Mouse (Mus musculus) thymus, postnatal 10 days (tissue): ENCODE measurements around the gene Prlr.

Experiments used
- DNase-seq, 2 experiments: peaks; one replicate each; pipeline ENCODE4 v3.0.0; 2021; ENCODE audit warnings: low spot score in 2 of 2

Gene Prlr

DNA sequence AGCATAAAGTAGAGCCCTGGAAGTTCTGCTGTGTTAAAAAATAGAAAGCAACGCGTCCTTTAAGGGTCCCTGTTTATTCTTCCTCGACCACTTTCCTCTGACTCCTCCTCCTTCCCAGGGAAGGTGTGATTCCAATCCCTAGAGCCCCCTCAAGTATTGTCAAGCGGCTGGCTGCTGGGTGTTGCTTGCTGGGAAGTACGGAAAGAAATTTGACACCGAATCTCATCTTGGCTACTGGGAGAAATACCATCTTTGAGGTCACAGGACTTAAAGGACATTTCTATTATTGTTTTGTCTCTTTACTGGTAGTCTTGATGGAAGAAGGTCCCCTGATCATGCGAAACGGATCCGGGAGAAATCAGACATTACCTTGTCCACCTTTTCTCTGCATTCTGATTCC is at the start of gene Prlr:
Gene Prlr (plus strand): TSS at position 156 of the 400 bp plus-strand sequence.
- no peak for DNase-seq

DNA sequence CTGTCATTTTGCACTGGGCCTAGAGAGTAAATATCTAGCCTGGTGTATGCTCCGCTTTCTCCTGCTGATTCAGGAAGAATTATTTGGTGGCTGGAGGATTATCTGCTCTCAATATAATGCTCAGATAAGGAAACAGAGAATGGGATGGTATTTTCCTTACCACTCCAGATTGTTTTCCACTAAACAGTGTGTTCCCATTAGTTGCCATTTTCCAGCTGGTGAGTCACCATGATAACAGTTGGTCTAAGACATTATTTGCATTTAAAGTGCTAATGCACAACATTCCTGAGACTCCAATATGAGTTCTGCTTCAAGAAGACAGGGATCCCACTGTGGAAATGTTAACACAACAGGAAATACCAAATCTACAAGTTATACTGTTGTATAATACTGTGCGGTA is 43.3 kb upstream of the Prlr start:
- no peak for DNase-seq

DNA sequence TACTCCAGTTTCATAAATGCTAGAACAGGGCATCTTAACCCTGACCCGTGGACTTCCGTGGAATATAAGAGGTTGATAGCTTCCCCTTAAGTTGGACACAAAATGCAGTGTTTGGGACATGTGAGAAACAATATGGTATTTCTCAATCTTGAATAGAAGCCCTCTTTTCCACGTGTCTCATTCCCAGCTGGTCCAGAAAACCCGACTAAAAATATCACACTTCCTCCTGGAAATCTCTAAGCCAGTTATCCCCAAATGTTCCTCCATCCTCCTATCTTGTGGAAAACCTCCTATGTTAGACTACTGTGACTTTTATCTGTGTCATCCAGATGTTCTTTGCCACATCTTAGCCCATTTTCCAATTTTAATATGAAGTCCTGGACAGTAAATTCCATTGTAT is 42.1 kb upstream of the Prlr start:
- no peak for DNase-seq

DNA sequence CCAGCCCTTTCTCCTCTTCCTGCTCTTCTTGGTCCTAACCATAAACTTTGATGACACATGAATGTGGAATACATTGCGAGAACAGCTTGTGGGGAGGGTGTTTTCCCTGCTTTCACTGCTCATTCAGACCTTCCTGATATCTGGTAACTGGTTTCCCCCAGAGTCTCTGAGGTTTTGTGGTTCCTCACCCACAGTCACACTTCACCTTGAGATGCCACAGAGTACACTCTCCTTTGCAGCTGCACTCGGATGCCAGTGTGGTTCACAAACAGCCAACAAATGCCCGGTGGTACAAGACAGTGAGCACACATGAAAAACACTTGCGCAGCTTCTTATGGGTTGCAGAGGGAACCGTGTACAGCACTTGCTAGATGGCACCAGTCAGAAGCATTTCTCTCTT is 32.5 kb upstream of the Prlr start:
- peak in 1 of 2 experiments; percentile 3 for DNase-seq

DNA sequence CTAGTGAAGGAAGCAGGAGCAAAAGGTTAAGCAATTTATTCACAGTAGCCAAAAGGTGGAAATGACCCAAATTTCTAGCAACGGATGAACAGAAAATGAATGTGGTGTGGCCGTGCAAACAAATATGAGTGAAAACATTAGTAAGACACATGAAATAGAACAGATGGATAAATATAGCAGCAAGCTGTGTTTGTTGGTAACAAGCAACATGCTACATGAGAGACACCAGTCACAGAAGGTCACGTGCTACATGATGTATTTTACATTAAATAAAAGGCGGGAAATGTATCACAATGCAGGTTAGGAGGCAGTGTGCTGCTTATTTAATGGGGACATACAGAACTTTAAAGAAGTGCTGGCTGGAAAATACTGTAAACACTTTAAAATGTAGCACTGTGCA is 28.8 kb upstream of the Prlr start:
- DNase-seq: no peak

DNA sequence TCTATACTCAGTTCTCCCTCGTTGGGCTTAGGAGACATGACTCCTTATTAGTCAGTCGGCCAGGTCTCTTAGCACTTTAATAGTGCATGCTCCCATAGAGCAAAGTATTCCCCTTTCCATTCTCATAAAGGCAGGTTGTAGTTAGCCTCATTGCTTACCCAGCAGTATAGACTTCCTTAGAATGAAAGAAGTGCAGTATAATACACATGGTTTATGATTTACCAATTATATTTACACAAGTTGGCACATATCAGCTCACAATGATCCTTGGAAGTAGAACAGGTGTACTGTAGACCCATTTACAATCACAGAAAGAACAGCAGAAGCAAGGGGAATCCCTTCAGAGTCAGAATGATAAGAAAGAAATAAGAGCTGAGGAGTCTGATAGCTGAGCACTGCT is 16.4 kb upstream of the Prlr start:
- no peak for DNase-seq

DNA sequence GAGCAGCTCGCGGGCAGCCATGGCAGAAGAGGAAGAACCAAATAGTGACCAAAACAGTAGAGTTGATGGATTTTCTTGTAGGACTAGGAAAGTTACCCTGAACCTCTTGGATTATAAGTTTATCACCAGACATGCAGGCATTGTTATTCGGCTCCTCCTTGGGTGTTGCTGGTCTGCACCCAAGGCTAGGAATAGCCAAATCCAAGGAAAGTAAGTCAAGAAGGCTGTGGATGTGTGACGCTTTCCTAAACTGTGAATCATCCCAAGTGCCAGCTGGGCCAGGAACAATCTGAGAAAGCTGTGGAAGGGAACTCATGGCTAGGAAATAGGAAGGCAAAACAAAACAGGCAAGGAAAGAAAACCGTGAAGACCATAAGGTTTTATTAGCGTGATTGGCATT is 2.0 kb upstream of the Prlr start:
- no peak for DNase-seq

DNA sequence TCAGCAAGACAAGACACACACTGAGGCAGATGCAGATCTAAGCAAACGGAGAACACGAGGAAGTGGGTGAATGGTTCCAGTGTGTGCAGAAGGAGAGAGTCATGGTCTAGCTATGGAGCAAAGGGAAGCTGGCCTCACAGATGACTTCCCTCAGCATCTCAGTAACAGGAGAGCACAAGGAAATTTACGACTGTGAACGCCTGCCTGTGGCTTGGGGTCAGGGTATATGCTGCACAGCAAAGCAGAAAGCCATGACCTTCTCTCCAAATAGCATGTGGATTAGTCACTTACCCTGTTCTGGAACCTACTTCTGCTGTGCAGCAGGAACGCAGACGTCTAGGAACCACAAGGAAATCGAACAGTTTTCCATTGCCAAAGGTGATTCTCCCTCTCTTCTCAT is 1.4 kb upstream of the Prlr start:
- DNase-seq: no peak

DNA sequence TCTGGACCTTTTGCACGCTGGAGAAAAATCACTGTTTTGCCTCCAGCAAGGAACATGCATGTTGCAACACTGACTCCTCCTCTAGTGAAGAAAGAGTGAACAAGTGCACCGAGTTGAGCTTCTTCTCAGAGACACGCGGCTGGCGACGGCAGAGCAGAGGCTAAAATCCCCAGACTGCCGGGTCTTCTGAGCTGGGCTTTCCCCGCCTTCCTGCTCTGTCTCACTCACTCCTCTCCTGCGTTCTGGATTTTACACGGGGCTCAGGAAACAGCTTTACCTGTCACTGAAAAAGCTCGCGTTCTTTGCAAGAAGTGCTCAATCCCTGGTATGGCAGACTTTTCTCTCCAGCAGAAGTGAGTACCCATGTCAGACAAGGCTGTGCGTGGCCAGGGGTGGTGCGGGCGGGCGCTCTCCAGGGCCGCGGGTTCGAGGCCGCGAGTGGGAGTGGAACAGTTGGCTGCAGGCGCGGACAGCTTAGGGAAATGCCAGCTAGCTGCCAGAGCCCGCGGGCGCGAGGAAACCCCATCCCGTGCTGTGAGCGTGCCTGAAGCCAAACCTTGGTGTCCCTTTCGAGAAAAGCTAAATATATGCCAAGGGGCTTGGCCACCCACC is 587 bp downstream of the Prlr start:
- DNase-seq: no peak

DNA sequence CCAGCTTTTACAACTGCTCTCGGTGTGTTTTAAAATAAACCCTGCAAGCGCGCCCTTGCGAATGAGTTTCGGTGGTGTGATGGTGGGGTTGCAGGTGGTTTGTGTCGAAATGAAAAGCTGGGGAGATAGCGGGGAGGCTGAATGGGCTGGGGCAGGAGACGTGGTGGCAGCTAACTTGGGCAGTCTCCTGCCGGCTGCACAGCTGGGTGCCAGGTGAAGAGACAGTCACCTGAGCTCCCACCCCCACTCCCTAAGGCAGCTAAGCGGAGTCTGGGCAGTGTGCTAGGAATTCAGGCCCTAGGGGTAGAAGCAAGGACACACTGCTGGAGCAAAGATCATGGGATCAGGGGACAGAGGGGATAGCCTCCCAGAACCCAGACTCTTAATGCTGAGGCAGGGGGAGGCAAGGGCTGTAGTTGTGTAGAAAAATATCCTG is 1.1 kb downstream of the Prlr start:
- no peak for DNase-seq

DNA sequence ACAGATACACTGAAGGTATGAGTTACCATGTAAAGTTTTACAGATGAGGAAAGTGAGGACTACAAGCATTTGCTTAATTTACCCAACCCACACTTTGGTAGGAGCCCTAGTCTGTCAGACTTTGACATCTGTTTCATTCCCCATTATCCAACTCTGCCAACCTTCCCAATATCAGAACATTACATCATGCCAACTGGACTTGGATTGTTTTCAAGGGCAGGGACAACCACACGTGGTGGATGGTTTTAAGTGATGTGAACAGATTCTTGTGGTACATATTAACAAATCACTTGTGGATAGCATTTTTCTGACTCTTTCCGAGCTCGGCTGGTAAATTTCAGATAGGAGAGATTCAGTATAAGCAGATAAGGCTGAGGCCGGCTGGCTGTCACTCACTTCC is 3.7 kb downstream of the Prlr start:
- no peak for DNase-seq

DNA sequence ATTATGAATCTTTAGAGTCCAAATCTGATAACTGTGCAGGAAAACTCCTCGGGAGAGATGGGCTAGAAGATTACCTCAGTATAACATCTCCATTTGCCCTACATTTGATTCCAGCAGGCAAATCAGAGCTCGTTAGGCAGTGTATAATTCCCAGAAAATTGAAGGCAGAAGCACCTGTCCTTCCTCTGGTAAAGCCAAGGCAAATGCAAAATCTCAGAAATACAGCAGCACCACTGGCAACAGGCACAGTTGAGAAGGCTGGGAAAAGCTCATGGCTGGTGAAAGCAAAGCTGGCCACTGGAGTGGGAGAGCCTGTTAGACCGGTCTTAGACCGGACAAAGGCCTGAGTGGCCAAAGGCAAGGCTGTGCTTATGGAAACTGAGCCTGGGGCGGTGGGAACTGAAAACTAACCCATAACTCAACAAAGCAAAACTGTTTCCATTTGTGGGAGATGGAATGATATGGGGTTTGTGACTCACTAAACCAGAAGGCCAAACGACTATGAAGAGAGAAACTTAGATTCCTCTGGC is 15.1 kb downstream of the Prlr start:
- DNase-seq: no peak

DNA sequence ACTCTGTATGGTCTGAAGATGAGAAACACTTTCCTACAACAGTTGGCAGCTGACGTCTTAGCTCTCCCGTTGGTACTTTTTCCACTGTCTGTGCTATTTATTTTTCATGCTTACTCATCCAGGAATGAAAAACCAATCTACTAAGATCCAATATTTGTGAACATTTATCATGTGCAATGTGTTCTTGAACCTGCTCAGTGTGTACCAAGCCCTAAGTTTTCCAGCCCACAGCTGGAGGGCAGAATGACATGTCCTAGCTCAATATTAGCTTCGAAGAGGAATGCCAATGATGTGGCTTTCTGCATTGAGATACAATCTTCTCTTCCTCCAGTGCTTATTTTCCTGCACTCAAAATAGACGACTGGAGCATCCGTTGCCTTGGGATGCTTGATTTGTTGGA is 24.0 kb downstream of the Prlr start:
- DNase-seq: no peak

DNA sequence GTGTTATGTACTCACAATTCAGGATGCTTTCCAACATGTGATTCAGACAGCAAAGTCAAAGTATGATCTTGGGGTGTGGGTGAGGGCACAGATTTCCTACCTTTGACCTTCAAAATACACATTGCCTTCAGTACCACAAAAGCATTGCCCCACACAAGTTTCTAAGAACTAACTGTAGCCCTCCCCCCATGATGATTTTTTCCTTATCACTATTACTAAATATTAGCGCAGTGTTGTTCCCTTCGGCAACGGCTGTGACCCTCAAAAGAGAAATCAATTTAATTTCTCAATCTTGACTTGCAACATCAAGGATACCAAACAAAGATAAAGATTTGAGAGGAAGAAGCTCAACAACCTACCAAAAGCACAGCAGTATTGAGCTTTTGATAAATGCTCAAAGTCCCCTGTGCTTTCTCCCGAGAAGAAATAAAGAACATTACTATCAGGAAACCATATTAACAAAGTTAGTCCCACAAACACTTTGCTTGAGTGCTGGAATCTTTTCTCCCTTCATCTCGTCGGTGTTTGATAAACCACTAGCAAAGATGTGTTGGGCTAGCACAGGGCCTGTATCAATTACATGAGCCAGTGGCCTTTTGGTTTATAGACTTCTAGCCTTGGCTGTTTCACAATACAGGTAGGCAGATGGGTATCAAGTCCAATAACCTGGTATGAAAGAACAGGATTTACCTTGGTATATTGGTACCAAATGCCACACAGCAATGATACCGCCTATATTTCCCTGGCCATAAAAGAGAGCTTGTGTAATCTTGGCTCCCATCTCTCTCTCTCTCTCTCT is 25.7 kb downstream of the Prlr start:
- DNase-seq: no peak

DNA sequence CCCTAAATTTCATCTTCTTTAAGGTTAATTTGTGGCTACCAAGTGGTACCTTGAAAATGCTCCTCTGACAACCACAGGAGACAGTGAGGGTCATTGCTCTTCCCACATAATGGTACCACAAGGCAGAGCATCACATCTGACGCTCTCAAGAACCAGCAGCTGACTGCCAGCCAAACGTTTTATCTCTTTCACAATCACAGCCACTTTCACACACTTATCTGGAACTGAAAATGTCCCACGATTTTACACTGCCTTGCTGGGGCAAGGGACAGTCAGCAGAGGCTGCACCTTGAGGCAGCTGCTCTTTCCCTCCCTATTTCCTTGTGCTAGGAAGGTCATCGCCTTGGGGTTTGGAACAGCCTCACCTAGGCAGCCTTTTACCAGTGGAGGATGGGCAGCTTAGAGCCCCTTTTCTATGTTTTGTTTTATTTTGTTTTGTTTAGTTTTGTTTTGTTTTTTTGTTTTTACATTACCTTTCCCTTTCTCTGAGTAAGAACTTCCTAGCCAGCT is 33.3 kb downstream of the Prlr start:
- DNase-seq: no peak

DNA sequence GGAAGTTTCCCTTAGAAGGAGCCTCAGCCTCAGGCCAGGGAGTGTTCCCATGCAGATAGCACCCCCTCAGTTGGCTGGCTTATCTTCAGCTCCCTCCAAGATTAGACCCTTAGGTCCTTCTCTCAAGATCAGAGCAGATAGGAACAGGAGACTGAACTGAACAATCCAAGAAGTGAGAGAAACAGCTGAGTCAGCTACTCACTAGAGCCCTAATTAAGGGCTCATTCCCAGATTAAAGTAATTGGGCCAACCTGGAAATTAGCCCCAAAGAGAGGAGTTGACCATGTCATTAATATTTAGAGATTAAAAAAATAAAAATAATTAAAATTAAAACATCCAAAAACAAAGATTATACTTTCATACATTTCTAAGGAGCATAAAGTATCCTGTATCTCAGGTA is 35.0 kb downstream of the Prlr start:
- no peak for DNase-seq

DNA sequence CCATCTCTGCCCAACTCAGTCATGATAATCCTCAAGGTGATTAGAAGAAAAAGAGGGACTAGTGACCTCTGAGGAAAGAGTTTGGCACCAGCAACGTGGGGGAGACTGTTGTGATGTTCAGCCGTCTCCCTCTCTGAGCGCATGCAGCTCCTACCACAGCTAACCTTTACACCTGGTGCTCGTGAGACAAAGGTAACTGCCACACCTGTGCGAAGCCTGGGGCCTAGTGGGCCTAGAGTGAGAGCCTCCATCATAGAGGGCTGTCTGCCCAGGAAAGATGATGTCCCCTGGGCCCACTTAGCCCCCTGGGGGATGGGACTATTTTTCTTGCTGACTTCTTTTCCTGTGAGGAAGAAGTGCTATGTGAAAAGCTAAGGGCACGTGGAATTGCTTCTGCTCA is 36.2 kb downstream of the Prlr start:
- no peak for DNase-seq

DNA sequence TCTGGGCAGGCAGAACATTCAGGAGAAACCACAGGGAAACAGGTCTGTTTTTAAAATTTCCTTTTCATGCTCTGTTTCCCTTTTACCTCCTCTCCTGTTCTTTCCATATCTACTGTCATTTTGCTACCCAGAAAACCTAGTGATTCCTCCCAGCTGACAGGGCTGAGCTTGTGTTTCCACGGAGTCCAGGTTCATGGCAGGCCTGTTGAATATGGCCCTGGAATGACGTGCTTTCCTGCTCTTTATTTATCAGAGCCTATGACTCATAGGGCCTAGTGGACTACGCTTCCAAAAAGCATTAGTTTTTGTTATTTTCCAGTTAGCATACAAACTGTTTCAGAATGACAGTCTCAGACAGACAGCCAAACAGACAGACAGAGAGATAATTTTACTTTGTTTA is 36.7 kb downstream of the Prlr start:
- DNase-seq: no peak

DNA sequence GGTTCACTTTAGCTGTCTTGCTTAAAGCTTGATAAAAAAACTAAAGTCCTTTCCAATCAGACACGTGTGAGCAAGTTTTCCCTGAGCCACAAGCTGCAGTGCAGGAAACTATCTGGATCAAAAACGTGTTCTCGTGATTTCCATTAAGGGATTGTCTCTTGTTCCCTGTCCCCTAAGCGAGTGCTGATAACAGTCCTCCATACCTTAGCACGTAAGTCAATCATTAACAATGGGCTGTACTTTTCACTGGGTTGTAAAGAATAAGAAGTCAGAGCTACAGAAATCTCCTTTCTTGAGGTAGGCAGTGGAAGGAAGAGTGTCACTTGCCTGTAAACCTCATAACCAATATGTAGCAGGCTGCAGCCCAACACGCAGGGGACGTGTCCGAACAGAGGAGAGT is 38.7 kb downstream of the Prlr start:
- DNase-seq: no peak

DNA sequence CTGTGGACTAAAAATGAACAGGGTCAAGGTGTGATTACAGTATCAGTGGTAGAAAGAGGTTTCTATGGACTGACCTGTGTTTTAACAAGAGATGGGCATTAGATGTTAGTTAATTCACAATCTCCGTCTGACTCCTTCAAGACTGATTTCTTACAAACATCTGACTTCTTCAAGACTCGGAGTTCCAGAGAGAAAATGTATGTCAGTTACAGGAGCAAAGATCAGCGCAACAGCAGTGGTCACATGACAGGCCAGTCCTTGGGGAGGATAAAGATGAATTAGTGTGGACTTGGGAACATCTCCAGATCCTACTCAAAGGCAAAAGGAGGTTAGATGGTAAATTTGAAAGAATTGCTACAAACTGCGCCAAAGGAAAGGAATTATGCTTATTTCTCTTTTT is 39.2 kb downstream of the Prlr start:
- no peak for DNase-seq

DNA sequence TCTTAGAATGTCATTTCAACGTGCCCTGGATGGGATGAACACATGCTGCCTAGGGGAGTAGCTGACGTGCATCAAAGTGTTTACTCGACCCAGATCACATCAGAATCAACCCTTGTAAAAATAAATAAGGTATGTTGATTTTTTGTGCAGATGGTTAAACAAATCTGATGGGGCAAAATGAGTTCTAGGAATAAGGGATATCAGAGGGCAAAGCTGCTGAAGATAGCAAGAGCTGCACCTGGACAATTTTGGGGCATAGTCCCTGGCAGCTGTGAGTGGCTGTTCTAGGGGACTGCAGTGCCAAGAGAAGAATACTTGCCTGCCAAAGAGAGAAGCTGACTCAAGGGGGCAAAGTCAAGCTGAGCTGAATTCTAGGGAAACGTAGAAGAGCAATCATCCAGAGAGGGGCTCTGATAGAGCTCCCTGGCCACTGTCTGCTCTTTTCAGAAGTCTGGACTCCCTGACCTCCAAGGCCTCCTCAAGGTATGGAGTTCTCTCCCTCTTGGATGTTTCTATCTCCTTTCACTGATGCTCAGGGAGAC is 46.6 kb downstream of the Prlr start:
- no peak for DNase-seq

DNA sequence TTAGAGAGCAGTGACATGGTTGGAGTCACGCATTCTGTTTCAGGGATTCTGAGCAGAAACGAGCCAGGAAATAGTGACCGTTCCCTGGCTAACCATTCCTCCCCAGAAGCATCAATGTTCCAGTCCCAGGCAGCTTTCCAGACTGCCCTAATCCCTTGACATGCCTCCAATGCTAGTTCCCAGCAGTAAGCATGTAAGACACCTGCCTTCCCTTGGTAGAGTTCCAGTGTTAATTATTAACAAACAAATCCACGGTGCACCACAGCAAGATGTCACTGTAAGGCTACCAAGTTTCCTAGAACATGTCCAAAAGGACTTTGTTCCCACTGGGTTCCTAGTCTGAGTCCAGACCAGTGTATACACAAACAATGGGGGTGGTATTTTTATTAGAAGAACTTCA is 48.7 kb downstream of the Prlr start:
- no peak for DNase-seq

DNA sequence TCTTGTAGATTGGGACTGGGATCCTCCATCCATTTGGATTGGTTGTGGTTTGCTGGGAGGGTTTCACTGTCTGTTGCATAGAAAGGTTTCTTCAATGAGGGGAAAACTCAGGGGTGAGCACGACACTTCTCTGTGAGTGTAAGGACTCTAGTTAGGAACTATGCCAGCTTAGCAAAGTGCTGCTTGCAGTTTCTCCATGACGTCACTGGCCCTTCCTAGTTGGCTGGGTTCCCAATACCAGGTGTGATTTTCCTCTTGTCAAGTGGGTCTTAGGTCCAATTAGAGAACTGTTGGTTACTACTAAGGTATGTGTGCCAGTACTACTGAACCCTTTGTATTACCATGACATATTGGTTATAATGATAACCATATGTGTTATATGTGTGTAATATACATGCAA is 51.6 kb downstream of the Prlr start:
- DNase-seq: no peak
